Mouse (Mus musculus) adrenal gland, adult 8-10 months (tissue): ENCODE measurements around the gene Itga6. TPM values are rescaled to one million over a fixed set of nuclear protein-coding genes. Genes with fewer than 3 reads are reported as not detected.
A peak's percentile ranks its signal among the peaks of the same experiment; 100 is the strongest.
"Not testable (repeated sequence)": the region's sequence is repeated elsewhere in the genome, so short reads cannot be mapped to it uniquely, and the experiment has no call there.

Source experiments
- DNase-seq: peaks from one replicate; pipeline ENCODE4 v3.0.0; 2022
- total RNA-seq, 4 experiments: library from RNA; stranded (reverse); gene quantifications; 2 replicates each; pipeline ENCODE4 v1.2.4; 2022

The Itga6 gene
- total RNA-seq: 100 to 1,000 TPM; 103 to 167 (median 141) TPM

DNA sequence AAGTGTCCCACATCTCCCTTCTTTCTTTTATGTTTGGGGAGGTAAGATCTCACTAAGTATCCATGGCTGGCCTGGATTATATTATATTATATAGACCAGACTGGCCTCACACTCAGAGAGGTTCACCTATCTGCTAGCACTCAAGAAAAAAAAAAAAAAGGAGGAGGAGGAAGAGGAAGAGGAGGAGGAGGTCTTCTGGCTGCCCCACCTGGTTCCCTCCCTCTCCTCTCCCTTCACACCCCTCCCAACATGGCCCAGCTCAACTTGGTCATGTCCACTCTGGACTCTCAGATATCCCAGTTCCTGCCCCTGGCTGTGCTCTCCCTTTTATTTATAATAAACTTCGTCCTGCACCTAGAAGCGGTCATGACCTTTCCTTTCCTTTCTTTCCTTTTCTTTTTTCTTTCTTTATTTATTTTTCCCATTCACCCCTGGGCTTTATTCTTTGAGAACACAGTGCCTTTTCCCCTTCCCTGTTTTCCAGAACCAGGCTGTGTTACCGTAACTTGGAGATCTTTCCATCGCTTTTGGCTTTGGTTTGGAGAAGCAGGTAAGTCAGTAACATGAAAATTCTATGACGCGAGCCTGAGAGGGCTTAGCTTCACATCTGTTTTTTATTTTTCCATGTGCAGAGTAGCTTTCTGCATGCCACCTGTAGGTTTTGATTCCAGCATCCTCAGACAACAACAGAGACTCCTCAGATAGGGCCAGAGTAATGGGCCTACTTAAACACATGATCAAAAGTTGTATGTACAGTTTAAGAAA, at the start of gene Itga6:
Gene Itga6 (plus strand): TSS at position 7 of the 765 bp plus-strand sequence.
- no peak for DNase-seq

DNA sequence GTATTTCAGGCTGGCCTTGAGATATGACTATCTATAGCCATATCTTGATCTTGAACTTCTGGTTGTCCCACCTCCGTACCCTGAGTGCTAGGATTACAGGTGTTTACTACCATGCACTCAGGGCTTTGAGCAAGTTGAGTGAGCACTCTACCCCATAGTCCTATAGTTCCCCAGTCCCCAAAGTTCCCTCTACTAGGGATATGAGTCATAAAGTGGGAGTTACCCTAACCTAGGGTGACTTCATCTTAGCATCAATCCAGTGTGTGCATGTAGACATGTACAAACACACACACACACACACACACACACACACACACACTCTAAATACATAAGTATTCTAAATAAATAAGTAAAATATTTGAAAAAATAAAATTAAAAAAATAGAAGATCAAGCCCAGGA, 48.6 kb upstream of the Itga6 start:
- no peak for DNase-seq

DNA sequence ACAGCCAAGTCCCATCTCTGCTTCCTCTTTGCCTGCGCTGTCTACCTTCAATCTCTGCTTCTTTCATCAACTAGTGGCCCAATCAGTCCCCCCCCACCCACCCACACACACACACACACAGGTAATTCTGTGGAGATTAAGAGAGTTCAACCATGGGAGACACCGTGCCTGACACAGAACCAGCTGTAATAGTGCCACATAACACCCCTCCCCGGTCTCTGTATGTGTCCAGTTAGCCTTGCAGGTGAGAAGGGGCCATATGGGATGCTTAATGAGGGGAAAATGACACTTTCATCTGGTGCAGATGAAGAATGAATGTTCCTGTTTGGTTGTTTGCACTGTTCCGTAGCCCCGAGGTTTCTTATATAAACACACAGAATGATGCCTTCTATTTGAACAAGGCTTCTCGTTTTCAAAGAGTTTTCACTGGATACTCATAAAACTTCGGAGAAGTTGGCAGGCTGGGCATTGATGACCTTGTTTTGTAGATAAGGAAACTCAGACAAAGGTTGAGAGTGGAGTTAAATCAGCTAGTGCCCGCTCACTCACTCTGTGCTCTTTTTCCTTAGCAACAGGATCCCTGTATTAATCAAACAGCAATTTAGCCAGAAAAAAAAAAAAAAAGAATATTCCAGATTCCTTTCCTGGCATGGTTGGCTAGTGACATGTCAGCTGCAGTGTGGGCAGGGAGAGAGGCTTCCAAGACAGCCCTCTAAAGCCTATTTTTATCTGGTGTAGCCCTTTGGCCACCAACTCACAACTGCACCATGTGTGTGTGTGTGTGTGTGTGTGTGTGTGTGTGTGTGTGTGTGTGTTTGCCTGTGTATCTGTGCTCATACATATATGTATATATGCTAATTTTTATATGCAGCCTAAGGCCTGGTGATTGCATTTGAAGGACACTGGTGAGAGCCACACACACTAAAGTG, 47.7 kb upstream of the Itga6 start:
- DNase-seq: peak; percentile 75

DNA sequence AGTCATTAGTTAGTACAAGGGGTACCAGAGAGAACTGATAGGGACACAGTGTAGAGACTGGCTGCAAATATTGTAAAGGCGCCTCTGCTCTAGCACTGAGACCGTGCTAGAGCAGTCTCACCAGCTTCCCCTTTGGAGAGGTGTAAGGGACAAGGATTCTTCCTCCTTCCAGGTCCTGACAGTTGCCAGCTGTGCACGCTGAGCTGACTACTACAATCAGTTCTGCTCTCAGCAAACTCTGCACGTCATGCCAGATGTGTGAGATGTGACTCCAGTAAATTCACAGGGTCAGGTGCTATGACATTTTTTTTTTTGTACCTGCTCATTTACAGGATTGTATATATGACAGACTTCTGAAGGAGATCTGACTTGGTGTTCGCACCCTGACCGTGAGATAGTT, 47.0 kb upstream of the Itga6 start:
- no peak for DNase-seq

DNA sequence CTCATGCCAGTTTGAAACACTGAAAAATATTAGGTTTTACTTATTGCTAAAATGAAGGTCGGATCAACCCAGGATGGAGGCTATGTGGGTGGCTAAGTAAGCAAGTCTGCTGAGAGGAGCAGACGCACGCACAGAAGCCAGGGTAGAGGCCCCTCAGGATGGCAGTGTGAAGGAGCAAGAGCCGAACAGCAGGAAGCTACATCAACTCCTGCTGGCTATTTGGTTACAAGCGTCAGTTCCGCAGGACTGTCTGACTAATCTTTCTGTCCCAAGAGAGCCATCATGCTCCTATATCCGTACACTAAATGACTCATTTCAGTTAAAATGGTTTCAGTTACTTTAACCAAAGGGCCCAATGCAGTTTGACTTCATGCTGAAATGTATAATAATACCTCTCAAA, 46.5 kb upstream of the Itga6 start:
- no peak for DNase-seq

DNA sequence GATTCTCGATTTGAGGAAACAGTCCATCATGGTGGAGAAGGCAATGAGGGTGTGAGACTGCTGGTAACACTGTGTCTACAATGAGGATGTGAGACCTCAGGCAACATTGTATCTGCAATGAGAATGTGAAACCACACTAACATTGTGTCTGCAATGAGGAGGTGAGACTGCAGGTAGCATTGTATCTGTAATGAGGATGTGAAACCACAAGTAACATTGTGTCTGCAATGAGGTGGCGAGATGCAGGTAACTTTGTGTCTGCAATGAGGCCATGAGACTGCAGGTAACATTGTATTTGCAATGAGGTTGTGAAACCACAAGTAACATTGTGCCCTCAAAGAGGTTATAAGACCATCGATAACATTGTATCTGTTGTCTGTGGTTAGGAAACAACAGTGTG, 44.1 kb upstream of the Itga6 start:
- no peak for DNase-seq

DNA sequence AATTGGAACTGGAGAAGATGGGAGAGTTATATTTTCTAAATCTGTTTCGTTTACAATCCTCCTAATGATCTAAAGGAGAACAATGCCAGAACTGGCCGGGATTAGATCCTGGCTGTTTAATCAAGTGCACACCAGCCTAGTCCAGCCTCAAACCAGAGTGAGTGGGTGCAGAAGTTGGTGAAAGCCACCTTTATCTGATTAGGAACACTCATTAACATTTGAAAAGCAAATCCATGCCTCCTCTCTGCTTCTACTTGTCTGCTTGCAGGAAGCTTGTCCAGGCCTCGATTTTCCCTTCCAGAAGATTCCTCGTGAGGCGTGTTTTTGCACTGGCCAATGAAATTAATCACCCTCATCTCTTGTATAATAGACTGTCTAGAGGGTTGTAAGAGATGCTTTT, 41.1 kb upstream of the Itga6 start:
- DNase-seq: no peak

DNA sequence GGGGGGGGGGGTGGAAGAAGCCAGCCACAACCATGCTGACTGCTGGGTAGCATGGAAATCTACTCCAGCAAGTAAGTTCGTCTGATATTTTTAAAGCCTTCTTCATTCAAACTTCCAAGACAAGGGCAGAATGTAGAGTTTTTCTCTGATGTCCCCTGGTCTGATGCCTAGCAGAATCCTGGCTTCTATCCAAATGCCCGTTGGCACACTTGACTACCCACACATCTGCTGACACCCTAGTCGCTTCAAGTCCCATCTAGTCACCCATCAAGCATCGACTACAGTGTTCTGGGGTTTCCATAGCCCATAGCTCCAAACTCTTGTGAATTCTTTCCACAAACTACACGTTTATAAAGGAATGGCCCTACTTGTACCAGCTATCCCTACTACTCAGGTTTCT, 36.5 kb upstream of the Itga6 start:
- no peak for DNase-seq

DNA sequence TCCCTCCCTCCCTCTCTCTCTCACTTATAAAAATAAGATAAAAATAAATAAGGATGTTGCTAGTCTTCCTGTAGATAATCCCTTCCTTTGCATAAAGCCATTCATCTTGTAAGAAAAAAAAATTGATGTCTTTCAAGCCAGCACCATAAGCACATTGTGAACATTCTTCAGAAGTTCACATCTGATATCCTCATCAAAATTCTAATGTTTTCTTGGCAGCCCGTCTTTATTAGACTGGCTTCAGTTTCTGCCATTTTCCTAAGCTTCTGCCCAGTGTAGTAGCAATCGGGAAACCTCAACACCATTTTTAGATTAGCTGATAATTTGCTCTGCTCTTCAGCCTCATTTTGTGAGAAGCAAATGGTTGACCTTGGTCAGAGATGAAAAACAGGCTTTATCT, 33.8 kb upstream of the Itga6 start:
- no peak for DNase-seq

DNA sequence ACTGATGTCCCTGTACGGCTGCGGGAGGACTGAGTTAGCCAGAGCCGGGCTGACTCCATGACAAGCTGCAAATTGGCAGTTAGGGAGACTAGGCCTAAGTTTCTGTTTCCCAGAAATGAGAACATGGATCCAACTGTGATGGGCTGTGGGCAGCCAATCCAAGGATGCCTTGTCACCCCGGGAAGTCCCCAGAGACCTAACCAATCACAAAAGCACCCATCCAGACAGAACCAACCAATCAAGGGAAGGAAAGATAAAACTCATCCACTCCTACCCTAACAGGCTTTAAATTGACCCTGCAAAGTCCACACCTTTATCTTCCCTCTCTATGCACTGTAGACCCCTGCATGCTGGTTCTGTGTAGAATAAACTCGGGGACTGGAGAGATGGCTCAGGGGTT, 31.0 kb upstream of the Itga6 start:
- no peak for DNase-seq

DNA sequence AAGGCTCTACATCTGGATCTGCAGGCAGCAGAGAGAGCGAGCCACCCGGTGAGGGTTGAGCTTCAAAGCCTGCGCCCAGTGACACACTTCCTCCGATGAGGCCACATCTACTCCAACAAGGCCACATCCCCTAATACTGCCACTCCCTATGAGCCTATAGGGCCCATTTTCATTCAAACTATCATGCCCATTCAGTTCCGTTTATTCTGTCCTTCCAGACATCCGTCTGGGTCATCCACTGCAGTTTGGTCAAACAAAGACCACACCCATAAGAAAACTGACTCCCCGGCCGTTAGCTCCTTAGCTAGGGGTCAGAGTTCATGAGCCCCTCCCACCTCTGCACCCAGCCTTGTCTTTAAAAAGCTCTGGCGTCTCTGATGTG, 26.4 kb upstream of the Itga6 start:
- no peak for DNase-seq

DNA sequence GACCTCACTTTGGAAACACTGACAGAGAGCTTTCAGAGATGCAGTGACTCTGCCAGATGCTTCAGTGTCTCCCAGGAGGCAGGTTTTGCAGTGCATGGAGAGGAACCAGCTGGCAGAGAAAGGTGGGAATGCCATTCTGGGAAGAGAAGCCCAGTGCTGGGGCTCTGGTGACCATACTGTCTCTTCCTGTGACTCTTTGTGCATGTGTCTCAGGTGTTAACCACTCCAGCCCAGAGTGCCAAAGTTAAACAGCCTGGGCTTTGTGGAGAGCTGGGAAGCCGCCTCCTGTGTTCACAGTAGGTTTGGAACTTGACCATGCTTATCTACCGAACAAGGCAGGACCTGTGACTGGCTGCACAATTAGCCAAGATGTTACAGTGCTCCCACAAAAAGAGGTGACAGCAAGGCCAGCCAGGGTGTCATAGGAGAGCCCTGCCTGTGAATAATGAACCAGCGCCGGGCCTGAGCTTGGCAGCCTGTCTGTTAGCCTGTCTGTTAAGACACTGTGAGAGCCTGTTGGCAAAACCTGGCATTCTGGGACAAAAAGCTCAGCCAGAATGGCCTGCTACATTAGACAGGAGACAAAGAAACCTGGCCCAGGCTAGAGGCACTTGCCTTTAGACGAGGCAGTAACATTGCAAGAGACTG, 25.9 kb upstream of the Itga6 start:
- no peak for DNase-seq

DNA sequence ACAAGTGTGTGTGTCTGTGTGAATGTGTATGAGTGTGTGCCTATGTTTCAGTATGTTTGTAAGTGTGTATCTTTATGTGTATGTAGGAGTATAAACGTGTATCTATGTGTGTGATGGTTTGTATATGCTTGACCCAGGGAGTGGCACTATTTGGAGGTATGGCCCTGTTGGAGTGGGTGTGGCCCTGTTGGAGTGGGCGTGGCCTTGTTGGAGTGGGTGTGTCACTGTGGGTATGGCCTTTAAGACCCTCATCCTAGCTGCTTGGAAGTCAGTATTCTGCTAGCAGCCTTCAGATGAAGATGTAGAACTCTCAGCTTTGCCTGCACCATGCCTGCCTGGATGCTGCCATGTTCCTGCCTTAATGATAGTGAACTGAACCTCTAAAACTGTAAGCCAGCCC, 24.9 kb upstream of the Itga6 start:
- DNase-seq: not testable (repeated sequence)

DNA sequence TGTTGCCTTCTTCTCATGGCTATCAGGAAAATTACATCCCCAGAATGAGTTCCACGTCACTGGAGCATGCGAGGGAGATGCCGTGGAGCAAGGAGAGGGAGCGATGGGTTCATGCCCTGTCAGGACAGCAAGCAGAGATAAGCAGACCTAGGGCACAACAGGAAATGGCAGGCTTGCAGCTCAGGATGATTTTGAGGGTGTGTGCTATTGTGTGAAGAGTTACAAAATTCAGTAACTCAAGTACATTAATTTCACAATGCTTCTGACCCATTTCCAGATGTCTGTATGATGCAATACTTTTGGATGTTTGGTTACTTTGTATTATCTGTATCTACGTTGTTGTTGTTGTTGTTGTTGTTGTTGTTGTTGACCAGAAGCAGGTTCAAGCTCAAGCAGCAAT, 22.5 kb upstream of the Itga6 start:
- DNase-seq: no peak

DNA sequence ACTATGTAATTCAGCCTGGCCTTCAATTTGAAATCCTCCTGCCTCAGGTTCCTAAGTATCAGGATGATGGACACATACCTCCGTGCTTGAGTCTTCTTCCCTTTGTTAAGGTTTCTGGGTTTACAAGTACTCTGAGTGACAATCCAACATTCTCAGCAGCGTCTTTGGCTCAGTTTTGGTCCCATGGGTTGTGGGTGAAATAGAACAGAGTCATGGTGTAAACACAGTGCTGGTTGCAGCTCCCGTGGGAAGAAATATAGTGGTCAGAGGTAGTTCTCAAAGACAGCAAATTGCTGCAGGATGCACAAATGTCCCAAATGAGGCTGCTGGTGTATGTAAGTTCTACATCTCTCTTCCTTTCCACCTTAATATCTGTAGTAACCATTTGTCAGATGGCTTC, 21.8 kb upstream of the Itga6 start:
- no peak for DNase-seq

DNA sequence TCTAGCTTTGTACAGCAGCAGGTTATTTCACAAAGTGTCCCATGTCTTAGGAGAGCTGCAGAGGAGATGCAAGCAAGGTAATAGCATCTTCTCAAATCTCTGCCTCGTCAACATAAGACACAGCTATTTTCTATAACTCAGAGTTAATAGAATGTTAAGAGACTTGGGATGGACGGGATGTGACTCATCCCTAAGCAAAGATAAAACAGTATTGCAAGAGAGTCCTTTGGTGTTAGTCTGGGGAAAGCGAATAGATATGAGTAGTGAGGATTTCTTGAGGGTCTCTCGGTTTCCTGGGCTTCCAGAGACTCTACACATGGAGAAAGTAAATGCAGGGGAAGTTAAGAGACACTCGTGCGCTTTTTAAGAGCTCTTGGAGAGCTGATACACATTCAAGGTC, 21.4 kb upstream of the Itga6 start:
- no peak for DNase-seq

DNA sequence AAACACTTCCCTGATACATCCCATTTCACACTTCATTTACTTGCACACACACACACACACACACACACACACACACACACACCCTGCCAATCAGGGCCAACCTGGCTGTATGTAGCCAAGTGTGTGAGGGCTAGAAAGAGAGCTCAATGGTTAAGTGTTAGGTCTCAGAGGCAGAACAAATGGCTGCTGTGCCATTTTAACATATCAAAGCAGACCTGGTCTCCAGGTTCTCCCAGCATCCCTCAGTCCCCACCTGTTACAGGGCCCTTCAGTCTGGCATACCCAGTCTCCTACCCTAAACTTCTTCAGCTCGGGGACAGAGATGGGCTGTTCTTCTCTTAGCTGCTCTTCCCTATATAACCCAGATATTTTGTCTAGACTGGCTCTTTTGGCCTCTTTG, 20.0 kb upstream of the Itga6 start:
- DNase-seq: no peak

DNA sequence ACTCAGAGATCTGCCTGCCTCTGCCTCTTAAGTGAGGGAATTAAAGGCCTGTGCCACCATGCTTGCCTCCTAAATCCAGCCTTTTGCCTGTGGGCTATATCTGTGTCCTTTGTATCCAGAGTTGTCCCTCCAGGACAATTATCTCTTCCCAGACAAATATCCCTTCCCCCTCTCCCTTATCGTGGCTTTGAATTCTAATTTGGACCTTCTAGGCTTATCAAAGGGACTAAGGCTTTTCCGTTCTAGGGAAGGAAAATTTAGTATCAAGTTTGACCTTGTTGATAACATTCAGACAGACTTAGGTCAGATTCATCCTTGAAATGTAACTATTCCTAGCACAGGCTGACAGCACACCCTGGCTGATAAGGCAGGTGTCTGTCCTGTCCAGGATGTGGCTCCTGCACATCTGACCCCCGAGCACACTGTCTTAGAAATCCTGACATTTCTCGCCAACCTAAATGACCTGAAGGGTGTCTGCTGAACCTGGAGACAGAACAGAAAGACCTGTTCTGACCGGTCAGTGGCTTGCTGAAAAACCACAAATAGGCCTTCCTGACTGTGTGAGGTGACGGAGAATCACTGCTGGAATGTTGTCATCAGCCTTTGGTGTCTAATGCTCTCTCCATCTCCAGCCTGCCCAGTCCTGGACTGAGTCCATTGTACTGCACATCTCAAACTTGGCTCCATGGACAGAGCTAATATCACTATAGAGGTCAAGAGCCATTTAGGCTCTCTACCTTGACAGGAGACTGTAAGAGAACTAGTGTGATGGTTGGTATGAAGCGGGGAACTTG, 18.3 kb upstream of the Itga6 start:
- no peak for DNase-seq

DNA sequence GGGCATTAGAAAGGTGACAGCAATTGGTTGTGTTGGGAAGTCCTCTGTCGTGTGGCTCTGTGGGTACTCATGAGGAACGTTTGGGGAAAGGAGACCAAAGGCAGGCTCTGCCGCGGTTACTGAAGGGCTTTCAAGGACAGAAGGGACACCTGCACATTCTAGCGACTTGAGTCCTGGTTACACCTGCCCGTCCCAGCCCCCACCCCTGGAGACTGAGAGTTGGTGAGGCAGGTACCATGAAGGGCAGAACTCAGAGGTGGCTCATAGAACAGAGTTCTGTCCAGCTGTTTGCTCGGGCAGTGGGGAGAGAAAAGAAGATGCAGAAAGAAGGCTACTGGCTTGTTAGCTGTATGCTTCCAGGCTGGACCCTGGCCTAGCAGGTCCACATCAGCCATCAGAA, 17.1 kb upstream of the Itga6 start:
- DNase-seq: no peak

DNA sequence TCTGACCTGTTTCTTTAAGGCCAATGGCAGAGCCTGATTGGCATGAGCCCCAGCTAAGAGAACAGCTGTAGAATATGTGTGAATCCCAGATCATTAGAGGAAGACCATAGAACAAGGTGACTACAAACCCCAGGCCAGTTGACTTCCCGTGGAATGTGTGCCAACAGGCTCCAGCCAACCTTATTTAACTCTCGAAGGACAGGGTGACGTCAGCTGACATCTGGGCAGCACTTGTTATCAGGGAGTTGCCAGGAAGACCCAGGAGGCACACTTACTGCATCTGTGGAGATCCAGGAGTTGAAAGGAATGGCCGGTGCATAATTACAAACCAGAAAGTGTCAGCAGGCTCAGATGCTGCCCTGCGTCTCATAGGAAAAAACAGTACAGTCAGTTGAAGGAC, 16.6 kb upstream of the Itga6 start:
- DNase-seq: peak; percentile 68

DNA sequence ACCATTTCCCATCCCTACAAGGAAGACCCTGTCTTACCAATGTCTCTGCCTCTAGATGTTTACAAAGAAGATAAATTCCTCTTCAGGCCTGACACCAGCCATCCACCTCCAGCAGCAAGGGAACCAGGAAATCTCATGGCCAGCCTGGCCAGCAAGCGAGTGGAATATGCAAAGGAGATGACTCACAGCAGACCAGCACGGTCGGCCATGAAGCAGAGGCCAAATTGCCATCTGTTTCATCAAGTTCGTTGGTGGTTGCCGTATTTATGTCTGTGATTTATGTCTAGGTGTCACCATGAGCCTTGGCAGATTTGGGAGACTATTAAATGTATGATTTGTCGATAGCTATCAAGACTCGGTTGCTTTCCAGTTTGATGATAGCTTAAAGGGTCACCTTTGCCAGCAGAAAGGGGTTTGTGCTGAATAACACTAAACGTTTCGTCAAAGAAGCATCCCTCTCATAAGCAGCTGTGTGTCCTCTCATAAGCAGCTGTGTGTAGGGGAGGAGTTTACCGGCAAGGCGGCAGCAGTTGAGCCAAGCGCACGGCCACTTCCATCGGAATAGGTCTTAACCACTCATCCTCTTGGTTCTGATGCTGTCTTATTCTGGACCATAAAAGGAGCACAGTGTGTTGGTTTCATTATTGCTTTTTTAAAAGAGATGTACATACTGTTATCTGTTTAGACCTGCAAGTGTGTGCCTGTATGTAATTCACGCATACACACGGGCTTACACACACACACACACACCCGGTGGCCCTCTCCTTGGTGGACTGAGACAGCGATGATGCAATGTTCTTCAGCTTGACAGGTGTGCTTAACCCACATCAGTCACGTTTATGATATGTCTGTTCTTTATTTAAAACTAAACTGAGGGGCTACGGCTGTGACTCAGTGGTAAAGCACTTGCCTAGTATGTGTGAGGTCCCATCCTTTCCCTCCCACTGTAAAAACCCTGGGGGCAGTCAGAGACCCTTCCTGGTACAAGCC, 14.5 kb upstream of the Itga6 start:
- peak; percentile 73 for DNase-seq
